In the genomic region with DNA sequence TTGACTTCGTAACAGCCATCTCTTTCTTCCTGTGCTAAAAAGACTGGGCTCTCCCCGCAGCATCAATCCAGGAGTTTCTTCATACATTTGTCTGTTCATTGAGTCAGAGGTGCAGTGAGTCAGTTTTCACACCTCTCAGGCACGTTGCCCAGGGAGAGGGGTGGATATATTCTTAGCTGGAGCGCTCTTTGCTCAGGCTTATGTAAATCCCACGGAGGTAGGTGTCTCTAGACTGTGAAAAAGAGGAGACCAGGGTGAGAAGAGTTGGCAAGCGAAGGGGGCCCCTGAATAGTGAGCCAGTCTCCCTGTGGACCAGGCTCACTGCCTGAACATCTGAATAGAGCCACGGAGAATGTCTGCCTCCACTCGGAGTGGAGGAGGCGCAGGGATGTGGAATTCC, we compare ENCODE assay signal across 11 mouse cellular contexts.
DNase-seq lines count a peak whose midpoint lies in the region; ATAC-seq lines count a peak whose summit lies in the region.
"Had no signal": no experiment of that assay in that cellular context is flagged by ENCODE, and none has a peak within 500 bp of the region (broad histone marks: within the 10 kb centered on the region; RNA-seq: fewer than 3 reads in every experiment).

No protein-coding gene starts in this region.

- H3K9me3 ChIP-seq in embryonic facial prominence, embryonic 14.5 days (ENCODE audit: control insufficient read depth, low read length) = no peaks in the 10 kb centered on the region
- H3K9me3 ChIP-seq in embryonic facial prominence, embryonic 10.5 days = no peaks in the 10 kb centered on the region
- no peaks in the 10 kb centered on the region for H3K9me3 ChIP-seq in midbrain, embryonic 14.5 days (ENCODE audit: control insufficient read depth, low read length)
- no peaks in the 10 kb centered on the region for H3K9me3 ChIP-seq in hindbrain, embryonic 16.5 days (ENCODE audit: control insufficient read depth, low read length)

- ATAC-seq in embryonic facial prominence, embryonic 14.5 days (ENCODE audit: low read depth) = no peak
- ATAC-seq in midbrain, embryonic 14.5 days (ENCODE audit: low FRiP score, low TSS enrichment) = no peak
- no peak for ATAC-seq in hindbrain, embryonic 16.5 days
- ATAC-seq in monocyte, adult 5-6 weeks (replicated peaks; ENCODE audit: insufficient number of reproducible peaks, low FRiP score, low TSS enrichment, poor library complexity, severe bottlenecking) = no peak
- ATAC-seq: inflammation-experienced regulatory T-cells, adult 6 months had no signal

- no peak overlapping the region for H3K9ac ChIP-seq in embryonic facial prominence, embryonic 14.5 days (ENCODE audit: low read depth, low read length)
- no peak overlapping the region for H3K9ac ChIP-seq in midbrain, embryonic 14.5 days (replicated peaks; ENCODE audit: low read length)
- no peak overlapping the region for H3K9ac ChIP-seq in hindbrain, embryonic 16.5 days (ENCODE audit: low read depth, low read length)

- no peaks in the 10 kb centered on the region for H3K27me3 ChIP-seq in embryonic facial prominence, embryonic 14.5 days (replicated peaks; ENCODE audit: control insufficient read depth, insufficient read depth, low read length)
- no peaks in the 10 kb centered on the region for H3K27me3 ChIP-seq in embryonic facial prominence, embryonic 10.5 days (replicated peaks; ENCODE audit: low read depth, poor library complexity, severe bottlenecking)
- no peaks in the 10 kb centered on the region for H3K27me3 ChIP-seq in midbrain, embryonic 14.5 days (ENCODE audit: control insufficient read depth, insufficient read depth, low read length)
- no peaks in the 10 kb centered on the region for H3K27me3 ChIP-seq in hindbrain, embryonic 16.5 days (replicated peaks; ENCODE audit: control insufficient read depth, insufficient read depth, low read length)

- H3K4me2 ChIP-seq in embryonic facial prominence, embryonic 14.5 days (ENCODE audit: low read depth, low read length) = no peak overlapping the region
- no peak overlapping the region for H3K4me2 ChIP-seq in midbrain, embryonic 14.5 days (ENCODE audit: low read length)
- H3K4me2 ChIP-seq in hindbrain, embryonic 16.5 days (ENCODE audit: low read length) = no peak overlapping the region

- peak; percentile 37 for DNase-seq in embryonic facial prominence, embryonic 14.5 days (ENCODE audit: low spot score)
- no peak for DNase-seq in embryonic facial prominence, embryonic 10.5 days (ENCODE audit: low spot score)
- DNase-seq in layer of hippocampus, adult 8-10 months (ENCODE audit: low spot score in 2 of 2) = peak; percentile 64
- DNase-seq in layer of hippocampus, postnatal 36 days = no peak
- peak; percentile 37 to 75 for DNase-seq in frontal cortex, postnatal 10 days (ENCODE audit: low spot score in 2 of 2)
- DNase-seq in midbrain, embryonic 14.5 days = no peak
- DNase-seq: cerebellum, postnatal 25 days; gastrocnemius, postnatal 25 days had no signal

- H3K4me3 ChIP-seq in embryonic facial prominence, embryonic 14.5 days (ENCODE audit: low read depth, low read length) = no peak overlapping the region
- no peak overlapping the region for H3K4me3 ChIP-seq in embryonic facial prominence, embryonic 10.5 days
- no peak overlapping the region for H3K4me3 ChIP-seq in midbrain, embryonic 14.5 days (replicated peaks; ENCODE audit: low read depth, low read length)
- no peak overlapping the region for H3K4me3 ChIP-seq in hindbrain, embryonic 16.5 days (ENCODE audit: low read length)

- H3K36me3 ChIP-seq in embryonic facial prominence, embryonic 14.5 days (ENCODE audit: control insufficient read depth, insufficient read depth, low read length) = no peaks in the 10 kb centered on the region
- H3K36me3 ChIP-seq in embryonic facial prominence, embryonic 10.5 days (replicated peaks) = no peaks in the 10 kb centered on the region
- H3K36me3 ChIP-seq in midbrain, embryonic 14.5 days (ENCODE audit: control insufficient read depth, insufficient read depth, low read length) = no peaks in the 10 kb centered on the region
- no peaks in the 10 kb centered on the region for H3K36me3 ChIP-seq in hindbrain, embryonic 16.5 days (ENCODE audit: control insufficient read depth, insufficient read depth, low read length)

- no peak overlapping the region for H3K27ac ChIP-seq in embryonic facial prominence, embryonic 14.5 days (replicated peaks; ENCODE audit: low read depth, low read length)
- H3K27ac ChIP-seq in embryonic facial prominence, embryonic 10.5 days (replicated peaks) = no peak overlapping the region
- peak overlapping the region; percentile 37; the same call in 1 of the 2 replicates for H3K27ac ChIP-seq in midbrain, embryonic 14.5 days (replicated peaks; ENCODE audit: low read depth, low read length)
- no peak overlapping the region for H3K27ac ChIP-seq in hindbrain, embryonic 16.5 days (ENCODE audit: low read depth, low read length)

- H3K4me1 ChIP-seq in embryonic facial prominence, embryonic 14.5 days (ENCODE audit: control insufficient read depth, insufficient read depth, low read length) = peaks cover 27% of the 10 kb centered on the region
- H3K4me1 ChIP-seq in embryonic facial prominence, embryonic 10.5 days = peaks cover 26% of the 10 kb centered on the region
- peaks cover 25% of the 10 kb centered on the region for H3K4me1 ChIP-seq in midbrain, embryonic 14.5 days (ENCODE audit: control insufficient read depth, insufficient read depth, low read length)
- peaks cover 12% of the 10 kb centered on the region for H3K4me1 ChIP-seq in hindbrain, embryonic 16.5 days (ENCODE audit: control insufficient read depth, insufficient read depth, low read depth, low read length)

- 64% methylated on average over 9 of the region's 9 CpGs for WGBS in embryonic facial prominence, embryonic 14.5 days
- WGBS in embryonic facial prominence, embryonic 10.5 days = 81% methylated on average over 9 of the region's 9 CpGs
- WGBS in midbrain, embryonic 14.5 days = 34% methylated on average over 9 of the region's 9 CpGs
- WGBS in hindbrain, embryonic 16.5 days = 72% methylated on average over 9 of the region's 9 CpGs

Comparison
In these comparisons a context has a peak if more than half of its experiments do, and no peak if none do; other contexts are left out.
1. DNase-seq: peak in embryonic facial prominence, embryonic 14.5 days (single experiment), layer of hippocampus, adult 8-10 months (2 of 2) and frontal cortex, postnatal 10 days (2 of 2); none in embryonic facial prominence, embryonic 10.5 days (single experiment), layer of hippocampus, postnatal 36 days (0 of 2) and midbrain, embryonic 14.5 days (single experiment).